Mouse (Mus musculus): ENCODE results near the gene Mcub.

DNA sequence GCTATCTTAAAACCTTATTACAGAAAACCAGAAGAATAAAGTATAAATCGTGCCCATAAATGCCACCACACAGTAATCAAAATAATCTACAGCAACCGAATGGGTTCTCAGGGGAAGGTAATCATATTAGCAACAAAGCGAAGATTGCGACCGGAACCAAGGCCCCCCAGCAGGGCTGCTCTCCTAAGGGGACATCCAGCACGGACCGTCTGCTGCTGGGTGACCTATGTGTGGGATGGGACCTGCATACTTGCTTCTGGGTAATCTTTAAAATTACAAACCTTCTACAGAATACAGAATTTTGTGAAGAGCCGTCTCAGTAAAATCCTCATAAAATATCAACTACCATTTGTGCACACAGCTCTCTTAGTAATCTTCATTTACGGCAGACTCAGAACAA is 8.7 kb upstream of the Mcub start:
- TF ChIP-seq CTCF (IDR thresholded peaks at IDR 0.05; ENCODE audit: extremely low read depth, insufficient read depth, low read length) (no peak), POLR2A (IDR thresholded peaks at IDR 0.05; ENCODE audit: extremely low read depth, insufficient read depth, low read length) (no peak)

All from cortical plate, adult 2 months (tissue).